Mouse (Mus musculus) liver, postnatal 0 days (tissue): ENCODE data around the gene Mamstr. TPM values are rescaled to one million over a fixed set of nuclear protein-coding genes. Genes with fewer than 3 reads are reported as not detected.
"Not testable (repeated sequence)": the region's sequence is repeated elsewhere in the genome, so short reads cannot be mapped to it uniquely, and the experiment has no call there.

Source experiments
- ATAC-seq: fragments of 200-750 bp; cut with Nextera tagmentation; 2 replicates; pipeline ENCODE4 v1.8.0; 2017; ENCODE audit warnings: mild to moderate bottlenecking, moderate library complexity
- DNase-seq: peaks from one replicate; pipeline ENCODE4 v3.0.0-alpha.2; 2016
- H3K27ac ChIP-seq: fragments of 300-500 bp; sonication (generic); 2 replicates; pipeline ENCODE4 v1.5.1; 2014; ENCODE audit warnings: antibody characterized with exemption, moderate library complexity, mild to moderate bottlenecking, low read depth
- H3K27me3 ChIP-seq: fragments of 300-500 bp; sonication (generic); 2 replicates; pipeline ENCODE4 v1.6.1; 2014; ENCODE audit warnings: low read length, control low read depth, mixed read lengths; ENCODE audit not compliant: insufficient read depth
- H3K36me3 ChIP-seq: fragments of 300-500 bp; sonication (generic); replicated peaks from 2 replicates; pipeline ENCODE4 v1.6.1; 2014; ENCODE audit warnings: mild to moderate bottlenecking, control low read depth, low read length, moderate library complexity, mixed read lengths; ENCODE audit not compliant: insufficient read depth
- H3K4me1 ChIP-seq: fragments of 300-500 bp; sonication (generic); 2 replicates; pipeline ENCODE4 v1.6.1; 2014; ENCODE audit warnings: antibody characterized with exemption, mild to moderate bottlenecking, control low read depth; ENCODE audit not compliant: insufficient read depth
- H3K4me2 ChIP-seq: fragments of 300-500 bp; sonication (generic); 2 replicates; pipeline ENCODE4 v1.6.1; 2014; ENCODE audit warnings: low read depth, mild to moderate bottlenecking, low read length, moderate library complexity, mixed read lengths
- H3K4me3 ChIP-seq: fragments of 300-500 bp; sonication (generic); 2 replicates; pipeline ENCODE4 v1.5.1; 2014; ENCODE audit warnings: low read depth, low read length
- H3K9ac ChIP-seq: fragments of 300-500 bp; sonication (generic); replicated peaks from 2 replicates; pipeline ENCODE4 v1.6.1; 2014; ENCODE audit warnings: mild to moderate bottlenecking, moderate library complexity
- H3K9me3 ChIP-seq: fragments of 300-500 bp; sonication (generic); 2 replicates; pipeline ENCODE4 v1.6.1; 2016; ENCODE audit warnings: mild to moderate bottlenecking, control low read depth, low read length, mixed read lengths
- CTCF ChIP-seq: sonication (generic); IDR thresholded peaks from 2 replicates; pipeline ENCODE4 v1.5.1; 2016; ENCODE audit warnings: antibody characterized with exemption, low read depth
- EP300 ChIP-seq: IDR thresholded peaks from 2 replicates; pipeline ENCODE4 v1.6.1; 2016; ENCODE audit warnings: antibody characterized with exemption, low read depth, mild to moderate bottlenecking
- WGBS: fragments of 180-500 bp; shearing (Covaris S2); extraction: QIAGEN DNeasy Blood & Tissue Kit; methylation state at CpG from one replicate; pipeline ENCODE4 v1.1.7; 2014; ENCODE audit not compliant: insufficient replicate concordance; 5-methylcytosine and 5-hydroxymethylcytosine counted together
- polyA plus RNA-seq: library from polyadenylated mRNA; unstranded; fragments of >200 nt; fragmentation: Nextera tagmentation; extraction: Ambion mirVana; gene quantifications from 2 replicates; pipeline ENCODE4 v1.2.1, GENCODE M21; 2015

Mamstr gene
- polyA plus RNA-seq, 1 experiment from 2014 or later = 0.31 TPM

GRCm38 (mm10) chr7:45660746-45661478 is 21.1 kb downstream of the Mamstr start:
- Histone ChIP-seq H3K27me3 (no peaks in the 10 kb centered on the region), H3K9me3 (no peaks in the 10 kb centered on the region), H3K4me3 (no peak overlapping the region), H3K4me1 (0 out of 2 replicates have a peak, but pooled peaks cover 3% of the 10 kb centered on the region), H3K36me3 (no peaks in the 10 kb centered on the region), H3K27ac (peak overlapping the region; percentile 51; the same call in 1 of the 2 replicates), H3K9ac (no peak overlapping the region), H3K4me2 (no peak overlapping the region)
- TF ChIP-seq EP300 (no peak), CTCF (no peak)
- 56% methylated on average over 11 of the region's 11 CpGs for WGBS
- DNase-seq (peak; percentile 41), ATAC-seq (no peak)

- not testable (repeated sequence) for DNase-seq, H3K9ac ChIP-seq, H3K9me3 ChIP-seq, ATAC-seq, H3K4me1 ChIP-seq, H3K27me3 ChIP-seq, H3K27ac ChIP-seq, H3K36me3 ChIP-seq, H3K4me2 ChIP-seq, H3K4me3 ChIP-seq
- 80% methylated on average over 6 of the region's 6 CpGs for WGBS
Measured at GRCm38 (mm10) chr7:45661702-45662101, 21.9 kb downstream of the Mamstr start.

GRCm38 (mm10) chr7:45665303-45666138 is 25.7 kb downstream of the Mamstr start:
- no peak overlapping the region for H3K4me2 ChIP-seq
- no peaks in the 10 kb centered on the region for H3K9me3 ChIP-seq
- no peak overlapping the region for H3K27ac ChIP-seq
- no peak overlapping the region for H3K9ac ChIP-seq
- H3K27me3 ChIP-seq = no peaks in the 10 kb centered on the region
- WGBS = 46% methylated on average over 13 of the region's 13 CpGs
- H3K4me1 ChIP-seq = 0 out of 2 replicates have a peak, but pooled peaks cover 3% of the 10 kb centered on the region
- no peak for TF ChIP-seq EP300
- TF ChIP-seq CTCF = no peak
- no peak for ATAC-seq
- H3K4me3 ChIP-seq = no peak overlapping the region
- no peak for DNase-seq
- no peaks in the 10 kb centered on the region for H3K36me3 ChIP-seq

- DNase-seq (no peak), ATAC-seq (no peak)
- H3K4me3 ChIP-seq = no peak within 1 kb of the TSS
- H3K27me3 ChIP-seq = no peaks in the 10 kb centered on the region
- H3K4me1 ChIP-seq = 0 out of 2 replicates have a peak, but pooled peaks cover 3% of the 10 kb centered on the region
- no peak within 1 kb of the TSS for H3K9ac ChIP-seq
- H3K36me3 ChIP-seq = no peaks in the 10 kb centered on the region
- no peaks in the 10 kb centered on the region for H3K9me3 ChIP-seq
- TF ChIP-seq EP300 (no peak), CTCF (no peak)
- no peak within 1 kb of the TSS for H3K4me2 ChIP-seq
- H3K27ac ChIP-seq = no peak within 1 kb of the TSS
- 78% methylated on average over 7 of the region's 7 CpGs for WGBS
Measured at GRCm38 (mm10) chr7:45666161-45666560, 26.4 kb downstream of the Mamstr start, which contains the start of gene Fut2. Gene Fut2 (minus strand): TSS chr7:45666394.

- no peaks in the 10 kb centered on the region for H3K27me3 ChIP-seq
- ATAC-seq = no peak
- DNase-seq = no peak
Measured at GRCm38 (mm10) chr7:45667761-45668160, 28.0 kb downstream of the Mamstr start.

GRCm38 (mm10) chr7:45668921-45669320 is 29.1 kb downstream of the Mamstr start:
- no peak overlapping the region for H3K27ac ChIP-seq
- H3K9ac ChIP-seq = no peak overlapping the region
- no peak overlapping the region for H3K4me3 ChIP-seq
- no peaks in the 10 kb centered on the region for H3K27me3 ChIP-seq
- no peak overlapping the region for H3K4me2 ChIP-seq
- no peak for DNase-seq
- 92% methylated on average over 9 of the region's 9 CpGs for whole genome bisulfite sequencing
- ATAC-seq = no peak
- no peaks in the 10 kb centered on the region for H3K36me3 ChIP-seq
- 0 out of 2 replicates have a peak, but pooled peaks cover 3% of the 10 kb centered on the region for H3K4me1 ChIP-seq
- no peaks in the 10 kb centered on the region for H3K9me3 ChIP-seq
- TF ChIP-seq EP300 (no peak), CTCF (peak; percentile 48)

More at GRCm38 (mm10) chr7:45667761-45668160, 28.0 kb downstream of the Mamstr start:
- TF ChIP-seq CTCF (no peak), EP300 (no peak)
- H3K9me3 ChIP-seq = no peaks in the 10 kb centered on the region
- H3K4me2 ChIP-seq = no peak overlapping the region
- 88% methylated on average over 14 of the region's 14 CpGs for WGBS
- H3K27ac ChIP-seq = no peak overlapping the region
- H3K9ac ChIP-seq = no peak overlapping the region
- H3K4me3 ChIP-seq = no peak overlapping the region
- H3K4me1 ChIP-seq = 0 out of 2 replicates have a peak, but pooled peaks cover 3% of the 10 kb centered on the region
- H3K36me3 ChIP-seq = no peaks in the 10 kb centered on the region
